Mouse (Mus musculus): ENCODE data around the gene Frmpd1. TPM values are rescaled to one million over a fixed set of nuclear protein-coding genes. Genes with fewer than 3 reads are reported as not detected.

Gene Frmpd1
- polyA plus RNA-seq, 1 experiment: 4.5 TPM

DNA sequence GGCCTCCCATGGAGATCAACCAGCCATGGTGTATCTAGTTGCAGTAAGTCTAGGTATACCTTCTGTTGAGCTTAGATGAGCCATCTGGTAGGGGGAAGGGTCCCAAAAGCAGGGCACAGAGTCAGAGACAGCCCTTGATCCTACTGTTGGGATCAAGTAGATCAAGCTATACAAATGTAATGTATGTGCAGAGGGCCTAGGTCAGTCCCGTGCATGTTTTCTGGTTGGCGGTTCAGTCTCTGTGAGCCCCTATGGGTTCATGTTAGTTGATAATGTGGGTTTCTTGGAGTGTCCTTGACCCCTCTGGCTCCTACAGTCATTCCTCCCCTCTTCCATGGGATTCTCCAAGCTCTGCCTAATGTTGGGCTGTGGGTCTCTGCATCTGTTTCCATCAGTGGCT lies 126.4 kb downstream of the Frmpd1 start:
- no peak for TF ChIP-seq POLR2A (IDR thresholded peaks at IDR 0.05; ENCODE audit: insufficient read depth, low read length)
- TF ChIP-seq CTCF (IDR thresholded peaks at IDR 0.05; ENCODE audit: low read depth, low read length): no peak
- TF ChIP-seq EP300 (IDR thresholded peaks at IDR 0.05; ENCODE audit: insufficient read depth, low read depth, low read length): no peak
- H3K27me3 ChIP-seq (ENCODE audit: control insufficient read depth, insufficient read depth, low read length, poor library complexity, severe bottlenecking): no peaks in the 10 kb centered on the region
- peaks cover 4% of the 10 kb centered on the region; the same call in 1 of the 2 replicates for H3K36me3 ChIP-seq (ENCODE audit: control insufficient read depth, insufficient read depth, low read length, poor library complexity, severe bottlenecking)
- no peaks in the 10 kb centered on the region for H3K4me1 ChIP-seq (ENCODE audit: control insufficient read depth, insufficient read depth, low read length)
- H3K9ac ChIP-seq (ENCODE audit: low read depth, poor library complexity, severe bottlenecking): no peak overlapping the region
- no peaks in the 10 kb centered on the region for H3K9me3 ChIP-seq (replicated peaks; ENCODE audit: control insufficient read depth, insufficient read depth, low read length, poor library complexity, severe bottlenecking)
- H3K4me3 ChIP-seq (ENCODE audit: low read depth, low read length): no peak overlapping the region
- H3K27ac ChIP-seq (ENCODE audit: insufficient read depth, low read length): no peak overlapping the region

- TF ChIP-seq POLR2A (IDR thresholded peaks at IDR 0.05; ENCODE audit: insufficient read depth, low read length) (peak; percentile 77), CTCF (IDR thresholded peaks at IDR 0.05; ENCODE audit: low read depth, low read length) (no peak)
- peak overlapping the region; percentile 87 for H3K4me3 ChIP-seq (ENCODE audit: low read depth, low read length)
- H3K9me3 ChIP-seq (replicated peaks; ENCODE audit: control insufficient read depth, insufficient read depth, low read length, poor library complexity, severe bottlenecking): no peaks in the 10 kb centered on the region
- no peak overlapping the region for H3K27ac ChIP-seq (ENCODE audit: insufficient read depth, low read length)
- no peaks in the 10 kb centered on the region for H3K4me1 ChIP-seq (ENCODE audit: control insufficient read depth, insufficient read depth, low read length)
- H3K9ac ChIP-seq (ENCODE audit: low read depth, poor library complexity, severe bottlenecking): peak overlapping the region; percentile 83
- peaks cover 7% of the 10 kb centered on the region for H3K36me3 ChIP-seq (ENCODE audit: control insufficient read depth, insufficient read depth, low read length, poor library complexity, severe bottlenecking)
- H3K27me3 ChIP-seq (ENCODE audit: control insufficient read depth, insufficient read depth, low read length, poor library complexity, severe bottlenecking): no peaks in the 10 kb centered on the region
Observed at GRCm38 (mm10) chr4:45320159-45320816, 135.6 kb downstream of the Frmpd1 start.

DNA sequence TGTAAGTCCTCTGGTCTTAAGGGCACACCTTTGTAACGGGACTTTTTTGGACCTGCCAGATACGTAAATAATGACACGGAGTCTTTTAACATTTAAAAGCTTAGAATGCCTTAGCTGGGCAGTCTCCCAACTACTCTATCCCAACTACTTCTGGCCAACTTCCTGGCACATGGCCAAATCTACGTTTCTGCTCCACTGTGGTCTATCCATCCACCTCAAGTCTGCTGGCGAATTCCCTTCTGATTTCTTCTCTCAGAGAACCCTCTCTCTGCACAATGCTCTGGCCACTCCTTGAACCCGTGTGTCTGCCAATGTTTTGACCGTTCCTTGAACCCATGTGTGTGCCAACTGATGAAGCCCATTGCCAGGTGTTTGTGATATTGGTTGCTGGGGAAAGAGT lies 146.5 kb downstream of the Frmpd1 start:
- H3K4me3 ChIP-seq (ENCODE audit: low read depth, low read length): no peak overlapping the region
- no peaks in the 10 kb centered on the region; the same call in 1 of the 2 replicates for H3K9me3 ChIP-seq (replicated peaks; ENCODE audit: control insufficient read depth, insufficient read depth, low read length, poor library complexity, severe bottlenecking)
- no peak overlapping the region for H3K27ac ChIP-seq (ENCODE audit: insufficient read depth, low read length)
- H3K36me3 ChIP-seq (ENCODE audit: control insufficient read depth, insufficient read depth, low read length, poor library complexity, severe bottlenecking): no peaks in the 10 kb centered on the region
- H3K4me1 ChIP-seq (ENCODE audit: control insufficient read depth, insufficient read depth, low read length): no peaks in the 10 kb centered on the region
- H3K9ac ChIP-seq (ENCODE audit: low read depth, poor library complexity, severe bottlenecking): no peak overlapping the region
- no peak for TF ChIP-seq CTCF (IDR thresholded peaks at IDR 0.05; ENCODE audit: low read depth, low read length)
- no peak for TF ChIP-seq EP300 (IDR thresholded peaks at IDR 0.05; ENCODE audit: insufficient read depth, low read depth, low read length)
- no peak for TF ChIP-seq POLR2A (IDR thresholded peaks at IDR 0.05; ENCODE audit: insufficient read depth, low read length)
- H3K27me3 ChIP-seq (ENCODE audit: control insufficient read depth, insufficient read depth, low read length, poor library complexity, severe bottlenecking): no peaks in the 10 kb centered on the region

DNA sequence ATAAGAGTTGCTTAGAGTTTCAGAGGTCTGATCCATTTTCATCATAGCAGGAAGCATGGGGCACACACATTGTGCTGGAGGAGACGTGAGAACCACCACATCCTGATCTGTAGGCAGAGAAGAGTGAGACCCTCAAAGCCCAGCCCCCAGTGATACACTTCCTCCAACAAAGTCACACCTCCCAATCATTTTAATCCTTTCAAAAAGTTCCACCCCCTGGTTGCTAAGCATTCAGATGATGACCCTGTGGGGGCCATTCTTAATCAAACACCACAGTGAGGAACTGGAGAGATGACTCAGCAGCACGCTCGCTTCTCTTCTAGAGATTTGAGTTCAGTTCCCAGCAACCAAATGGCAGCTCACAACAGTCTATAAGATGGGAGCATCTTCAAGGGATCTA lies 147.8 kb downstream of the Frmpd1 start:
- H3K36me3 ChIP-seq (ENCODE audit: control insufficient read depth, insufficient read depth, low read length, poor library complexity, severe bottlenecking): no peaks in the 10 kb centered on the region
- H3K9ac ChIP-seq (ENCODE audit: low read depth, poor library complexity, severe bottlenecking): no peak overlapping the region
- no peak overlapping the region for H3K4me3 ChIP-seq (ENCODE audit: low read depth, low read length)
- no peaks in the 10 kb centered on the region for H3K4me1 ChIP-seq (ENCODE audit: control insufficient read depth, insufficient read depth, low read length)
- H3K9me3 ChIP-seq (replicated peaks; ENCODE audit: control insufficient read depth, insufficient read depth, low read length, poor library complexity, severe bottlenecking): no peaks in the 10 kb centered on the region; the same call in 1 of the 2 replicates
- TF ChIP-seq EP300 (IDR thresholded peaks at IDR 0.05; ENCODE audit: insufficient read depth, low read depth, low read length) (no peak), CTCF (IDR thresholded peaks at IDR 0.05; ENCODE audit: low read depth, low read length) (no peak), POLR2A (IDR thresholded peaks at IDR 0.05; ENCODE audit: insufficient read depth, low read length) (no peak)
- H3K27me3 ChIP-seq (ENCODE audit: control insufficient read depth, insufficient read depth, low read length, poor library complexity, severe bottlenecking): no peaks in the 10 kb centered on the region
- no peak overlapping the region for H3K27ac ChIP-seq (ENCODE audit: insufficient read depth, low read length)

Other genes with a start within 250 kb of the Frmpd1 start
- gene Grhpr, start 203.5 kb upstream of the Frmpd1 start, polyA plus RNA-seq (2011; ENCODE audit: insufficient read depth, insufficient read length, low read depth, missing spikeins): 26.8 and 26.9 TPM in 2 replicates
- 11.2 and 12.8 TPM in 2 replicates for gene Zbtb5, start 172.5 kb upstream of the Frmpd1 start, polyA plus RNA-seq (2011; ENCODE audit: insufficient read depth, insufficient read length, low read depth, missing spikeins)
- gene Polr1e, start 166.3 kb upstream of the Frmpd1 start, polyA plus RNA-seq (2011; ENCODE audit: insufficient read depth, insufficient read length, low read depth, missing spikeins): 35.1 and 36.0 TPM in 2 replicates
- 2.6 and 3.9 TPM in 2 replicates for gene Fbxo10, start 100.3 kb upstream of the Frmpd1 start, polyA plus RNA-seq (2011; ENCODE audit: insufficient read depth, insufficient read length, low read depth, missing spikeins)
- gene Tomm5, start 76.8 kb upstream of the Frmpd1 start, polyA plus RNA-seq (2011; ENCODE audit: insufficient read depth, insufficient read length, low read depth, missing spikeins): 112 and 114 TPM in 2 replicates
- 19.7 and 19.8 TPM in 2 replicates for gene Trmt10b, start 112.3 kb downstream of the Frmpd1 start, polyA plus RNA-seq (2011; ENCODE audit: insufficient read depth, insufficient read length, low read depth, missing spikeins)
- gene Dcaf10, start 157.2 kb downstream of the Frmpd1 start, polyA plus RNA-seq (2011; ENCODE audit: insufficient read depth, insufficient read length, low read depth, missing spikeins): 12.1 and 12.8 TPM in 2 replicates
- gene Exosc3, start 157.9 kb downstream of the Frmpd1 start, polyA plus RNA-seq (2011; ENCODE audit: insufficient read depth, insufficient read length, low read depth, missing spikeins): 60.0 and 73.4 TPM in 2 replicates
- gene Slc25a51, start 223.9 kb downstream of the Frmpd1 start, polyA plus RNA-seq (2011; ENCODE audit: insufficient read depth, insufficient read length, low read depth, missing spikeins): 43.0 and 45.7 TPM in 2 replicates

All from ES-Bruce4 (cell line).